Mouse (Mus musculus): ENCODE results near the gene Ctnna2. TPM values are rescaled to one million over a fixed set of nuclear protein-coding genes. Genes with fewer than 3 reads are reported as not detected.

Ctnna2 gene
- polyA plus RNA-seq, 1 experiment from 2014 or later, result not detected

DNA sequence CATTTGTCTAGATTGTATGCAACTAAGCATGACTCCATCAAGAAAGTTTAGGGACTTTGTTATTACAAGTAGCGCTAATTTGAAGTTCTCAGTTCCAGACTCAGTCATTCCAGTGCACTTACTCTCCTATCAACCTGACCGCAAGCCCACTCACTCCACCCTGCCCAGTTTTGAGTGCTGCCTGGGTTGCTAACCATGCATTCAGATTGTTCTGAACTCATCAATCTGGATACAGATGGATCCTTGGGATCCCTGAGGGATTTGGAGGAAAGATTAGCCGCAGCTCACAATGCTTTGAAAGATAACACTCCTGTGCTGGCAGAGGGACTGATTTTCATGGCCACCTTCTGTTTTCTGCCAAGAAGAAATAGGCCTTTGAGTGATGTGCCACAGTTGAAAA, 168.5 kb downstream of the Ctnna2 start:
- H3K27me3 ChIP-seq, result peaks cover 2% of the 10 kb centered on the region
- no peak for DNase-seq (ENCODE audit: low read depth, low spot score)
- no peak for TF ChIP-seq CTCF (IDR thresholded peaks at IDR 0.05)
- ChIA-PET POLR2A (no interaction called here), CTCF (no interaction called here)
- in situ Hi-C loops (cut with MboI; ENCODE audit: low pct_unique_long_range_greater_than_20kb), result no loop called here
- ATAC-seq, result no peak

DNA sequence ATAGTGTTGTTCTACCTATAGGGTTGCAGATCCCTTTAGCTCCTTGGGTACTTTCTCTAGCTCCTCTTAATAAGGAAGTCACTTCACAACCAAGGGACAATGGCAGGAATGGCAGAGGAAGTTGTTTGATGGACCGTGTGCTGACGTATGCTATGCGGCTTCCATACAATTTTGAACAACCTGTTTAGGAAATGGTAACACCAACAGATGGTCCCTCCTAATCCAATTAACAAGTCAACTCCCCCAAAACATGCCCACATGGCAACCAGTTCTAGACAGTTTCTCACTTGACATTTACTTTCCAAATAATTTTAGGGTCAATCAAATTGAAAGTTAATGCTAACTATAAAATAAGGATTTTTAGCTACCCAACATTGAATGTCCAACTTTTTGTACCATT, 176.9 kb downstream of the Ctnna2 start:
- DNase-seq (ENCODE audit: low read depth, low spot score) (no peak), ATAC-seq (no peak)
- POLR2A ChIA-PET, result no interaction called here
- no peak for TF ChIP-seq CTCF (IDR thresholded peaks at IDR 0.05)
- CTCF ChIA-PET, result no interaction called here
- in situ Hi-C loops (cut with MboI; ENCODE audit: low pct_unique_long_range_greater_than_20kb), result no loop called here
- no peaks in the 10 kb centered on the region for H3K27me3 ChIP-seq

DNA sequence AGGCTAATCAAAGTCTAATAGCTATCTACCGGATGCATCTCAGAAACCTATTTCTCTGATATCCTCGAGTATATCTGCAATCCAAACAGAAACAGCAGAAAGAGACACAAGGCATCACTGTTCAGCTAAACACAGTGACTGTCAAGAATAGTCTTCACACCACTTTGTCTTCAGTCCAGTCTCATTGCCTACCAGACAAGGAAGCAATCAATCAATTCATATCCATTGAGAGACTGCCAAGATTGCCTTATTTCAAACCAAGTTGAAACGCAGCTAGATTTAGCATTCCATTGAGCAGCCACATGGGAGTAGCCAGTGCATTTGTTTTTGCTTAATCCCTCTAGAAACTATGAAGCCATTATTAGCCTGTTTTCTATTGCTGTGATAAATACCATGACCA, 196.2 kb downstream of the Ctnna2 start:
- ATAC-seq, result no peak
- TF ChIP-seq CTCF (IDR thresholded peaks at IDR 0.05), result no peak
- CTCF ChIA-PET, result no interaction called here
- POLR2A ChIA-PET, result no interaction called here
- no peaks in the 10 kb centered on the region for H3K27me3 ChIP-seq
- no peak for DNase-seq (ENCODE audit: low read depth, low spot score)
- in situ Hi-C loops (cut with MboI; ENCODE audit: low pct_unique_long_range_greater_than_20kb), result no loop called here

DNA sequence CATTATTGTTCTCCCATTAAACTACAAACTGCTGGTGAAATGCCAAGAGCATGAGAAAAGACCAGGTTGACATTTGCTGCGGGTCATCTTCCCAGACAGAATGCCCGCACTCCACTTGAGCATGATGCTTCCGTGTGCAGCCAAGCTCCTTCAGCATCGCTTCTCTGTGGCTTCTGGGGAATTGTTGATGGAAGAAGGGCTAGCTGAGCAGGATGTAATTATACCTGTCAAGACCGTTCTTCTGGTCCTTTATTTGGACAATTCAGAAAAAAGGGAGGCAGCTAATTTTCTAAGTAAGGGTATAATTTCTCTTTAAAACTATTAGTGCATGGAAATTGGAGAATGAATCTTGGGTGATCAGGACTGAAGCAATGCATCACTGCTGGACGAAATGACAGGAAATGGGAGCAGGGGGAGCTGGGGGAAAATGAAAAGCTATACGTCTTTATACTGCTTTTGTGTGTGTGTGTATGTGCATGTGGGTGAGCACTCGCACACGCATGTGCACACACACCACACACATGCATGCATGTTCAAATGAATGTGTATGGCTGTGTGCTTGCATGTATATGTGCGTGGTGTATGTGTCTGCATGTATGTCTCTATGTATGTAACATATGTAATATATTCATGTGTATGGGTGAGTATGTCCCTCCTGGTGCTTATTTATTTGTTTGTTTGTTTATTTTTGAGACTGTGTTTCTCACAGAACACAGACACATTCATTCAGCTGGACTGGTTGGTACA, 211.0 kb downstream of the Ctnna2 start:
- CTCF ChIA-PET, result no interaction called here
- DNase-seq (ENCODE audit: low read depth, low spot score), result no peak
- ATAC-seq, result no peak
- TF ChIP-seq CTCF (IDR thresholded peaks at IDR 0.05), result no peak
- in situ Hi-C loops (cut with MboI; ENCODE audit: low pct_unique_long_range_greater_than_20kb), result no loop called here
- peaks cover 5% of the 10 kb centered on the region for H3K27me3 ChIP-seq
- POLR2A ChIA-PET, result no interaction called here

DNA sequence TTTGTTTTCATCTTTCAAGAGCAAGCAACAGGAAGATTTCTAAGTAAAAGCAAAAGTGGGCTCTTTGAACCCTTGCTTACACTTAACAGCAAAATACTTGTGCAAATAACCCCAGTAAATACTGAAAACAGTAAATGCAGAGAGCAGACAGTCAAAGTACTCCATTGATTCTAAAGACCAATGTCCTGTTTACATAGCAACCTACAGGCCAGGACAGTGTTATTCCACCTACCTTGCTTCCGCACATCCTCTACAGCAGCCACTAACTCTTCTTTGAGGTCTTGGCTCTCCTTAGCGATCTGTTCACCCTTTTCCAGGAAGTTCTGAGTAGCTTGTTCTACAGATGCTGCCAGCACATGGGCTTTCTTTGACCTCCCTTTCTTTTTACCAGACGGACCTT, 221.3 kb downstream of the Ctnna2 start:
- CTCF ChIA-PET, result no interaction called here
- POLR2A ChIA-PET, result no interaction called here
- DNase-seq (ENCODE audit: low read depth, low spot score), result no peak
- TF ChIP-seq CTCF (IDR thresholded peaks at IDR 0.05), result no peak
- no peaks in the 10 kb centered on the region for H3K27me3 ChIP-seq
- in situ Hi-C loops (cut with MboI; ENCODE audit: low pct_unique_long_range_greater_than_20kb), result no loop called here
- no peak for ATAC-seq

DNA sequence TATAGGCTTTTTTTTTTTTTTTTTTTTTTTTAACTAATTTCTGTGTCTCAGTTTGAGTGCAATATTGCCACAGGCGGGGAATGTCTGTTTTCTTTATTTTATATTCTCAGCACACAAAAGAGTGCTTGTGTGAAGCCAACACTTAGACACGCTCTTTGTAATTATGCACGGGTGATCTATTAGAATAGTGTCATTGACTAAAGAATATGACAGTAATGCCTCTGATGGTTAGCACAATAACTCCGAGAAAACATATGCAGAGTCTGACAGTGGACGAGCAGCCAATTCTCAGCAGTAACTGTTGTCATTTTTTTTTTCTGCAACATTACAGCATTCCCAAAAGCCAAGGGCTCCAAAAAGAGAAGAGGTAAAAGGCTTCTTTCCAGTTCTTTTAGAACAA, 234.1 kb downstream of the Ctnna2 start:
- in situ Hi-C loops (cut with MboI; ENCODE audit: low pct_unique_long_range_greater_than_20kb), result no loop called here
- ChIA-PET POLR2A (no interaction called here), CTCF (no interaction called here)
- no peak for TF ChIP-seq CTCF (IDR thresholded peaks at IDR 0.05)
- ATAC-seq, result no peak
- DNase-seq (ENCODE audit: low read depth, low spot score), result no peak
- H3K27me3 ChIP-seq, result no peaks in the 10 kb centered on the region

DNA sequence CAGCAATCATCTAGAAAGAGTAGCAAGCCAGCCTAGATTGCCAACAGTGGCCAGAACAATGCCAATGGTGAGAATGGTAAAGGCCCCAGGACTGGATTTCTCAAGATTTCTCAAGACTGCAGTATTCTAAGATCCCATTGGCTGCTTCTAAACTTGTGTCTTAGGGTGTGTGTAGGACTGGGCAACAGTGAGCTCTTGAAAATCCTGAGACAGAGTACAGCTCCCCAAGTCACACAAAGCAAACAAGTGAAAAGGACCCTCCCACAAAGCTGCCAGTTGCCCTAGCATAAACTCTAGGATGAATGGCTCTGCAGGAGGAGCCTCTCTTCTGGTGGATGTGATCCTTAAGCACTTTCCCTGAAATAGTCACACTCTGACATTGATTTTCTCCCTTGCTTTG, 235.8 kb downstream of the Ctnna2 start:
- ChIA-PET CTCF (no interaction called here), POLR2A (no interaction called here)
- DNase-seq (ENCODE audit: low read depth, low spot score) (no peak), ATAC-seq (no peak)
- TF ChIP-seq CTCF (IDR thresholded peaks at IDR 0.05), result no peak
- in situ Hi-C loops (cut with MboI; ENCODE audit: low pct_unique_long_range_greater_than_20kb), result no loop called here
- no peaks in the 10 kb centered on the region for H3K27me3 ChIP-seq

DNA sequence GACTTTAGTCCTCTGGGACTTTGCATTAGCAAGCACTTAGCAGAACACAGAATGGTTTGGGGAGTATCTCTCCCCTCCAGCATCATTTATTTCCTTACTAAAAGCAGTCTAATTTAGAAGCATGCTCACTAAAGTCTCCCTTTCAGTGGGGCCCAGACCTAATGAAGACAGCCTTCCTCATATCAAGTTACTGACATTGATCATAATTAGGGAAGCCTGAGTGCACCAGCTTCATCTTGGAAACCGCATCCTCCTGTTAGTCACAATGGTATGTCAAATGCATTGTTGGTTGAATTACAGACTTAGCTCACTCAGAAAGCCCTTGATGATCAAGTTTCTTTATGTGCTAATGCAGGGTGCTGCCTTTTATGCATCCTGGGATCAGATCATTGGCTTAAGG, 236.5 kb downstream of the Ctnna2 start:
- in situ Hi-C loops (cut with MboI; ENCODE audit: low pct_unique_long_range_greater_than_20kb), result no loop called here
- H3K27me3 ChIP-seq, result no peaks in the 10 kb centered on the region
- no peak for ATAC-seq
- DNase-seq (ENCODE audit: low read depth, low spot score), result no peak
- ChIA-PET POLR2A (no interaction called here), CTCF (no interaction called here)
- no peak for TF ChIP-seq CTCF (IDR thresholded peaks at IDR 0.05)

DNA sequence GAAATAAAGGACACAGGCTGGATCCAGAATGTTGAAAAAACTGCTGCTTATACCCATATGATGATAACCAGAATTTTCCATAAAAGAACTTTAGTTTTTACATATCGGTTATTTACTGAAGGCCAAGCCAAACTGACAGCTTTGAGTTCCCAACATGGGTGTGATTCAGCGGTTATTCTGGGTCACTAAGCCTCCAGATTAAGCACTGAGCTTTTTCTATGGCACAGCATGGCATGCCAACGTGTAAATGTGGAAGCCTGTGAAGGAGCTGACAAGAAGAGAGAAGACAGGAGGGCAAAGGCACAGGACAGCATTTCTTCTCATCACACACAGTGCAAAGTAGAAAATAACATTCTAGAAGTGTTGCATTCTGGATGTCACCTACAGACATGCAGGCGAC, 240.9 kb downstream of the Ctnna2 start:
- DNase-seq (ENCODE audit: low read depth, low spot score), result no peak
- peaks cover 4% of the 10 kb centered on the region for H3K27me3 ChIP-seq
- in situ Hi-C loops (cut with MboI; ENCODE audit: low pct_unique_long_range_greater_than_20kb), result no loop called here
- CTCF ChIA-PET, result no interaction called here
- no peak for TF ChIP-seq CTCF (IDR thresholded peaks at IDR 0.05)
- POLR2A ChIA-PET, result no interaction called here
- no peak for ATAC-seq

DNA sequence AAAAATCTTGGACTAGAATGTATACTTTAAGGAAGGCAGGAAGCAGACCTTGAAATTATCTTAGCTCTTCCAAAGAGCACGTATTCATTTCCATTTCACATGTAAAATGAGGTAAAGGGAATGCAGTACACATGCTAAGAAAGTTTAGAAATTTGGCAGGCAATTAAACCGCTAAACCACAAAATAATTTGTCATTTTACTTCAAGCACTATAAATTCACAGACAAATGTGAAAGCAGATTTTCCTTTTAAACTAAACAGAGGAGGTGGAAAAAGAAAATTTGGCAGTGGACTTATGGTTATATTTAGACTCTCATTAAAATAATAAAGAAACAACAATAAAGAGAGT, 254.6 kb downstream of the Ctnna2 start:
- in situ Hi-C loops (cut with MboI; ENCODE audit: low pct_unique_long_range_greater_than_20kb), result no loop called here
- ATAC-seq (no peak), DNase-seq (ENCODE audit: low read depth, low spot score) (no peak)
- no peak for TF ChIP-seq CTCF (IDR thresholded peaks at IDR 0.05)
- CTCF ChIA-PET, result no interaction called here
- POLR2A ChIA-PET, result no interaction called here
- no peaks in the 10 kb centered on the region for H3K27me3 ChIP-seq

DNA sequence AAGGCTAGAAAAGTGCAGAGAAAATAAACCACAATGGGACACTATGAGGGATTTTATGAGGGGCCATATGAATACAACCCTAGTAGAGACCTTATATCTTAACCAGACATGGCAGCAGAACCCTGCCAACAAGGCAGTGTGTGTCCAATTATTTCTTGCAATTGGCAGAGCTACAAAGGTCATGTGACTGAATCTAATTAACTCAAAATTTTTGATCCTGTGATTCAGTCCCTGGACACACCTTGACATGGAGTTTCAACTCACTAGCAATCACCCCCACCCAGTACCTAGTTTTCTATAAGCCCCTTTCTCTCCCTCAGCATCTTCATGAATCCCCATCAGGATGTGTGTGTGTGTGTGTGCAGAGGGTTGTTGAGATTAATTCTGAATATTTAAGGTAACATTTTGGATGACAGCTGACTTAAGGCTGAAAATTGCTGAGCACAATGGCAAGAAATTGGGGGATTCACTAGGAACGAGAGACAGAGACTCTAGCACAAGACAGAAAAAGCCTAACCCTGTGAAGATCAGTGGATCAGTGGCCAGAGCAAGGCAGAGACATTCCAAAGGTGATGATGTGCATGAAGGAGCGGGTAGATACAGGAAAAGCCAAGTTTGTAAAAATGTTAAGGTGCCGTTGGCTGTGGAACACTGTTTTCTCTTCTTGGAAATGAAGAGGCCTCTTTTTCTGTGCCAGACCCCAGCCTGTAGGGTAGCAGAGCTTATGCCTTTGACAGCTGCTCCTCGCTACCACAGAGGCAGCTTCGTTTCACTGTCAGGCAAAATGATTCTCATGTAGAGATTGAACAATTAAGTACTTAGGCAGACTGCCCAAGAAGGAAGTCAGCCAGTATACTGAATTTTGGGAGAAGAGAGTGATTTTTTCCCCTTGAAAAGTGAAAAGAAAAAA, 255.2 kb downstream of the Ctnna2 start:
- in situ Hi-C loops (cut with MboI; ENCODE audit: low pct_unique_long_range_greater_than_20kb), result no loop called here
- no peaks in the 10 kb centered on the region for H3K27me3 ChIP-seq
- ChIA-PET CTCF (no interaction called here), POLR2A (no interaction called here)
- DNase-seq (ENCODE audit: low read depth, low spot score) (no peak), ATAC-seq (no peak)
- TF ChIP-seq CTCF (IDR thresholded peaks at IDR 0.05), result no peak
